Mouse (Mus musculus) liver, adult 2 months (tissue): ENCODE data around the gene Zkscan7.

Experiments
- CTCF ChIP-seq: fragments of 200-500 bp; IDR thresholded peaks from 2 replicates; pipeline ENCODE4 v1.5.1; 2011; ENCODE audit warnings: low read depth, low read length, control low read depth
- POLR2A ChIP-seq: fragments of 200-500 bp; IDR thresholded peaks from 2 replicates; pipeline ENCODE4 v1.6.1; 2011; ENCODE audit warnings: low read length, control low read depth; ENCODE audit not compliant: insufficient read depth; ENCODE audit errors: extremely low read depth

DNA sequence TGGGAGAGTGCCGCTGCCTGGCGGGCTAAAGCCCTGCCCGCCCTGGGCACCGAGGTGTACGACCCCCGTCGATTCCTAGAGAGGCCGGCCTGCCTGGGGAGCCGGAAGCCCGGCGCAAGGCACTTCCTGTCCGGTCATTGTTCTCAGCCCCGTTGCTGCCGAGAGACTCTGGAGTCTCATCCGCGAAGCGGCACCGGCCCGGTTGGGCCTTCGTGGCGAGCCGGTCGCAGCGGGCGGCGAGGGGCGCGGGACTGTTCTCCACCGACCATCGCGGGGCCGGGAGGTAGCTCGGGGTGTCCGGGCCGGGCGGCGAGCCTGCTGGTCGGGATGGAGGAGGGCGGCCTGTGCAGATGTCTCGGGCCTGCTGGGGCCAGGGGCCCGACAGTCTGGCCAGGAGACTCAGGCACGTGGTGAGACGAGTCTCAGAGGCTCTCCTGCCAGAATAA is 37.5 kb downstream of the Zkscan7 start, which contains the start of gene Zfp105:
- TF ChIP-seq CTCF (no peak), POLR2A (no peak)
